Mouse (Mus musculus): ENCODE measurements around the gene Hsp90ab1.
A peak's percentile ranks its signal among the peaks of the same experiment; 100 is the strongest.

Gene Hsp90ab1

DNA sequence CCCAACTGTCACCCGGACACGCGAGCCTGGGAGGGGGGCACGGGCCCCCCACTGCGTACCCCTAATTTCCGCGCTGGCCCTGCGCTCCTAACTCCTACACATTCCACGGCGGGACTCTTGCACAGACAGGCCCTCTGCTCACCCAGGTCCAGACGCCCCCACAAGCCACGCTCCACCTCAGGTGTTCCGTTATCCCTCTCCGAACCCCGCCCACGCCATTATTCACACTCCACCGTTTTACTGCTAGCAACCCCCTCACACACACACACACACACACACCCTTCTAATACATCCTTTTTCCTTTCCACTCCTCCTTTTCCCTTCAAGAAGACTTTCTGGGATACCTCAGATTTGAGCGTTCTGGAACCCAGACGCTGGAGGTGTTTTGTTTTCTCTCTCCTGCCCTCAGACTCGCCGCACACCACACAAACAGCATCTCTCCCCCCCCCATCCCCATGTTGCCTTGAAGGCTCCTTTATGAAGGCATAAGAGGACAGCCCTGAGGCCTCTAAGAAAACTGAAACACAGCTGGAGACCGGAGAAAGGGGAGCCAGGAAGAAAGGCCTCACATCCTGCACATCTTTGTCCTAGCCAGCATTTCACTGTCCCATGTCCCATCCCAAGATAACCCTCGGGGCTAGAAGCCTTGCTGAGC lies 22.8 kb upstream of the Hsp90ab1 start:
- peak in 1 of 2 experiments; percentile 60 for DNase-seq

DNA sequence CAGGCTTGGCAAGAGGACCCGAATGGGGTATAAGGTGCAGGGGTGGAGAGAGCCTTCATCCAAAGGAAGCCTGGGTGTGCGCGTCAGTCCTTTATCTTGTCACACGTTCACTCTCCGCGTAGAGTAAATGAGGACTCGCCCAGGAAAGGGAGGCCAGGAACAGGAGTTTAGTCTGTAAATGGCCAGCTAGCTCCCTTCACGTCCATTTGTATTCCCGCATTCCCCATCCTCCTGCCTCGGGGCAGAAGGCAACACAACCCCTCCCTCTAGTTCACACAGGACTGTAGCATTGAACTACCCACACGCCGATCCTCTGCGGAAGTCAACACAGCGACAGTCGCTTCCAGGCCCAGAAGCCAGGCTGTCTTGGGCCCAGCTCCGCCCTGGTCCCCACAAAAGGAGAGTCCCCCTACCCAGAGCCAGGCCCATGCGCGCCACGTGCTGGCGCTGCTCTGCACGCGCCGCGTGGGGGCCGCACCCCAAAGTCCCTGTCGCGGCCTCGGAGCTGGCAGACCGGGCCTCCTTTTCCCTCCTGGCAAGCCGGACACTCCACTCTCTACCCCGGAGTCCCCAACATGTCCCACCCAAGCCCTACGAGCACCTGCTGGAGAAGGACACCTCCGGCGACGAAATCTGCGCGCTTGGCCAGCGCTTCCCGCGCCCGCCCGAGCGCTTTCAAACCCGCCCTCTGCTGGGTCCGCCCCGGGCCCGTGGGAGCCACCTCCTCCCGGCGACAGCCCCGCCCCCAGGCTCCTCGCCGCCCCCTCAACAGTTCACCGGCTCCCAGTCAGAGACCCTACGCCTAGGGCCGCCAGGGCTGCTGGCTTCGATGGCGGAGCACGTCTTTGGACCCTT lies 22.0 kb upstream of the Hsp90ab1 start:
- peak; percentile 88 to 92 for DNase-seq

DNA sequence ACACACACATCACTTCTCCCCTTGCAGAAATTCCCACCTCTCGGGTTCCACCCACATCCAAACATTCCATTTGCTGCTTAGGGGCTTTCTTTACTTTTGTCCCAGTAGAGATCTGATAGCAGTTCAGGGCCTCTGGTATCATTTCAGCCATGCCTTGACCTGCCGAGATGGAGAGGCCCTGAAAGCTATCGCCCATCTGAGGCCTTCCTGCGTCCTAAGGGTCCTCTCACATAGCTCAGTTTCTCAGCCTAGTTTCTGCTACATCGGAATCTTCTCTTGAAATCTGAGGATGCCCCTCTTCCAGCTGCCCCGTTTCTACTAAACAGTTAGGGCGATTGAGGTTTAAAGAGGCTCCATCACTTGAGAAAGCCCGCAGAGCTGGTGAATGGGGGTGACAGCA lies 21.1 kb upstream of the Hsp90ab1 start:
- DNase-seq, result no peak

DNA sequence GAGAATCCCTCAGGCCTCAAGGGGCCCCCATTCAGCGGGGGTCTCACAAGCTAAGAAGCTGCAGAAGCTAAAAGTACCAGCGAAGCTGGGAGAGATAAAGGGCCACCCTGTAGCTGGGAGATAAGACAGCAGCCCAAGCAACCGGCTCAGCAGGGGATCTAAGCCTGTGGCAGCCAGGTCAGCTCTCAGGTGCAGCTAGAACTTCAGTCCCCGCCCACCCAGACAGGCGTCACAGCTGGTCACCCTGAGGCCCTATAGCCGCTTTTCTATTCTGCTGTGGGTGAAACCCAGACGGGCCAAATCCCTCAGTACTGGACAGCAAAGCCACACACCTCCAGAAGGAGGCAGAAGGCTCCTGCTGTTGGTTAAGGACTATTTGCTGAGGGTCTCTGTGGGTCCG lies 20.4 kb upstream of the Hsp90ab1 start:
- peak; percentile 49 to 58 for DNase-seq

DNA sequence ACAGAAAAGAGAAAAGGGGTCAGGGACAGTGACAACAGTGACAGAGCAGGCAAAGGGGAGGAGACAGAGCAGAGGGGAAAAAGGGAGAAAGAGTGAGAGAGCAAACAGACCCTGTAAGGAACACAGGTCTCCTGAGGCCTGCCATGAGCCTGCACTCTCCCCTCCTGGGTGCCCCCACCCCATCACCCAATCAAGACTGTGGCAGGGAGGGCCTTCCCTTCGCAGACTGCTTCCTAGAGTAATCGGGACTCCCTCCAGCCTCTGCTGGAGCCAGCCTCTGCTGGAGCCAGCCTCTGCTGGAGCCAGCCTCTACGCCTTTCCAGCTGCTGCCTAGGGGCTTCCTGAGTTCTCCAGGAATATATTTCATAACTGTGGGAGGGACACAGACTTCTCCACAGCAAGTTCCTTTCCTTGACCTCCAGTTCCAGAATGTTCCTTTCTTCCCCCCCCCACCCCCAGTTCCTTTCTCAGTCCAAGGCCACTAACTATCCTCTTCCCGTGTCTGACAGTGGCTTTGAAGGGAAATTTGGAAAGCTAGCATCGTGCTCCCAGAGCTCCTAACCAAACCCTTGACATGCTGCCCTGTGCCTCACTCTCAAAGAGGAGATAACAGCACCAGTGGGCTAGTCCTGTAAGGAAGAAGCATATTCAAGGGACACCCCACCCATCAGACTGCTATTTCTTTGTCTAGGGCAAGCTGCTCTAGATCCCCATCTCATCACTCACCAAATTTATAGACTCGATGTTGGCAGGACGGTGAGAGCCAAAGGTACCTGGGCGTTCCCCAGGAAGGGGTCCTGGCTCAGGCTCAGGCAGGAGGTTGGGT lies 19.7 kb upstream of the Hsp90ab1 start:
- peak; percentile 55 to 65 for DNase-seq

DNA sequence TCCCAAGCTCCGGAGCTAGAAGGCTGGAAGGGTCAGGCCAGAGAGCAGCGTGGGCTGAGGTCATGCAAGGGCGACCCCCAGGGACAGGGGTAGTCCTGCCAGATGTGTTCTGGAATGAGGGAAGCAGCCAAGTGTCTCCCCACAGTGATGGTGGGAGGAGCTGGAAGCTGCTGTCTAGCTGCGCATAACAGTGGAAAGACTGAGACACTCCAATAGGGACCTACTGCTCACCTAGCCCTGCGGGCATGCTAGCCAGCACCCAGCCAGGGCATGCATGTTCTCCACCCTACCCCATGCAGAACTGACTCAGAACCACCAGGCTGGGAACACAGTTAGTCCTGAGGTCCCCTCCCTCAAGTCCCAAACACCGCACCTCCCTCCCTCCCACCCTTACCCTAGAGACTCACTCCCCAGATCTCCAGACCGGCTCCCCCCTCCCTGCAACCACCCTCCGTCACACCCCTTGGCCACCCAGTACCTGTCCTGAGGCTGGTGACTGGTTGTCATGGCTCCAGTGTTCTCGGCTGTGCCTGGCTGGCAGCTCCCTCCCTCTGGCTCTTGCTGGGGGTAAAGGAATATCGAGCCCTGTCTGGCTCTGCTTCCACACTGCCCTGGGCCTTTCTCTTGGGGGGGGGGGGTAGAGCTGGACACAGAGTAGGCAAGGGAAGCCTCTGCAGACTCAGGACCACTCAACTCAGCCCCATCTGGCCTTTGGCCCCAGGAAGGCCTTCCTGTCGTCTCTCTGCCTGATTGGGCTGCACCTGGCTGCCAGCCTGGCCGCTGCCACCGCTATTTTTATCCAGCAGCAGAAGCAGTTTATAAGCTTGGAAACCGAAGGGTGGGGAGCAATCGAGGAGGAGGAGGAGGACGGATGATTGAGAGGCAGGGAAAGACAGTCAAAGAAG lies 18.9 kb upstream of the Hsp90ab1 start:
- DNase-seq, result peak; percentile 52 to 62

DNA sequence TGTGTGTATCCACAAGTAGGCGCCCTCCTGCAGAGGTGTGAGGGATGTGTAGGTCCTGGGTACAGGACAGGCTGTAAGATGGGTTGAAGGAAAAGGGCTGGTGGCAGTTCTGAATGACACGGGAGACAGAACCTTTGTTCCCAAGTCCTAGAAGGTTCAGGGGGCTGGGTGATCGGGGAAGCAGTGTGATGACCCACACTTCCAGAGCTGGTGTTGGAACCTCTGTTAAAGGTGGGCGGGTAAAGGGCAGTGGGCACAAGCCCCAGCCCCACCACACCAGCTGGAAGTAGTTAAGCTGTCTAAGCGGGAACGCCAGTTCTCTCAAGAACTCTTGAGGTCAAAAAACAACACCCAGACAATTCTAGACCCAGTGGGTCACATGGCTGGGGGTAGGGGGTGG lies 17.3 kb upstream of the Hsp90ab1 start:
- no peak for DNase-seq

DNA sequence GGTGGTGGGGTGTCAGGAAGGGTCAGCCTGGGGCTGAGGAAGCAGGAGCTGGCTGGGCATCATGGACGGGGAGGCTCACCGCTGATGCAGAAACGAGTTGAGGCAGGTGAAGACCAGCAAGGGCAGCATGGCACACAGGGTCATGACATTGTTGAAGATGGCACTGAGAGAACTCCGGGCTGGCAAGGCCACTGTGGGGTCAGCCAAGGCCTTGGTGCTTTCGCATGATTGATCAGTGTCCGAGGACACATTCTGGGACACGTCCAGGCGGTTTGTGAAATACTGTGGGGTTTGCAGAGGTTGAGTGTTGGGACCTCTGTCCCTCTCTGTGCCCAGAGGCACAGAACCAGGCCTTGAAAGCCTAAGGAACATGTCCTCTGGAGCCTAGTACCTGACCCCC lies 16.8 kb upstream of the Hsp90ab1 start:
- no peak for DNase-seq

DNA sequence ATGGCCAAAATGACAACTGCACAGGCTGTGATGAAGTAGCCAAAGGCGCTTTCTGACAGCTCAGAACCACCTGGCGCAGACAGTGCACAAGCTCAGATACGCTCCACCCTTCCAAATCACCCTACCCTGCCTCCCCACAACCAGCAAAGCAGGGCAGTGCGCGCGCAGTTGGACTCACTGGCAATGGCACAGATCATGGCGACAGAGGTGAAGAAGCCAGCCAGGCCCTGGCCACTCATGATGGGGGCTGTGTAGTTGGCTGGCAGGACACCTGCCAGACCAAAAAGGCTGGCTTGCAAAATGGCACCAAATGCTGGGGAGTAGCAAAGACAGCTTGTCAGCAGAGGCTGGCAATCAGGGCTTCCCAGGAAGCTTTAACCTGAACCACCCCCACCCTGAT lies 16.2 kb upstream of the Hsp90ab1 start:
- no peak for DNase-seq

DNA sequence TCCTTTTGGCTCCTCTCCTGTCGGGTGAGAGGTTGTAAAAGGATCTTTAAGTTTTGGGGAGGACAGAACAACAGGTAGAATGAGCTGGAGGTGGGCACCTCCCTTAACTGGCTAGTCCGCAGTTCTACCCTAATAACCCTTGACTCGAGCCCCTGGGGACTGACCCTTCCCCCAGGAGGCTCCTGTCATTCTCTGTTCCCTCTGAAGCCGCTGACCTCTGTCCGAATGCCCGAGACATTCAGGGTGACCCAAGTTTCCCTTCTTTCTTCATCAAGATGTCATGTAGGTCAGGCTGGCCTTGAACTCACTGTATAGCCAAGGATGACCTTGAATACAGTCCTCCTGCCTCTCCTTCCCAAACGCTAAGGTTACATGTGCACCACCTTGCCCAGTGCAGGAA lies 15.3 kb upstream of the Hsp90ab1 start:
- no peak for DNase-seq

DNA sequence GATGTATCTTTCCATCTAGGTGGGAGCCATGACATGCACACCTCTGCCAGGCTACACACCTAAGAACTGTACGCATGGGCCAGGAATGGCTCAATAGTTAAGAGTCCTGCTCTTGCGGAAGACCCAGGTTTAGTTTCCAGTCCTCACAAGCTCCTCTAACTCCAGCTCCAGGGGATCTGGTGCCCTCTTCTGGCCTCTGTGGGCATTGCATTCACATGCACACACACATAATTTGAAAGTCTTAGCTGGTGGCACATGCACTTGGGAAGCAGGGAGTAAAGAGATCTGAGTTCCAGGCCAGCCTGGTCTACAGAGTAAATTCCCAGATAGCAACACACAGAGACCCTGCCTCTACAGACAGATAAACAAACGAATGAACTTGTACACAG lies 13.4 kb upstream of the Hsp90ab1 start:
- DNase-seq, result peak in 1 of 2 experiments; percentile 59

DNA sequence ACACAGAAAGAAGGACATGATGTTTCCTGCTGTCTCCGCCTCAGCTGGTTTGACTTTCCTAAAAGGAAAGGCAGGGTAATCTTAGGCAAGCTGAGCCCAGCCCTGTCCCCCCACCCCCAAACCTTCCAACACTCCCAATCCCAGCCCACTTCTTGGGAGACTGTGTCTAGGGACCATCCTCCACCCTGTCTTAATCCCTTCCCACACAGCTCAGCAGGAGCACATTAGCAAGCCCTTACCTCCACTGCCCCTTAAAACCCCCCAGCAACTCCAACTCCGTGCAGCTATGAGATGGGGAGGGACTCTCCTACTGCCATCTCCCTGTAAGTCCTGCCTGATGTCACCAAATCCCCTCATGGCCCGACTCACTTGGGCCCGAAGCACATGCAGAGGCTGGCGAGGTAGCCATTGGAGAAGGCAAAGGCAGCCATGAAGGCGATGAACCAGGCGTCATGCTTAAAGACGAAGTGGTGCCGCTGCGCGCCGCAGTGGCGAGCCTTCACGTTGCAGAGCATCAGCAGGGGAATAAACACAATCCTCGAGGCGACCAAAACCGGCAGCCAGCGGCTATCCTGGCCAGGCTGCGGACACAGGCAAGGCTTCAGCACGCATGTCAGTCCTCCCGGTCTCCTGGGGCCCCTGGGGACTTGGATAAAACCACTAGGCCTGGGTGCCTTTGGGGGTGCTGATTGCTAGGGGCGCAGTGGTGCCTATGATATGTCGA lies 12.8 kb upstream of the Hsp90ab1 start:
- no peak for DNase-seq

DNA sequence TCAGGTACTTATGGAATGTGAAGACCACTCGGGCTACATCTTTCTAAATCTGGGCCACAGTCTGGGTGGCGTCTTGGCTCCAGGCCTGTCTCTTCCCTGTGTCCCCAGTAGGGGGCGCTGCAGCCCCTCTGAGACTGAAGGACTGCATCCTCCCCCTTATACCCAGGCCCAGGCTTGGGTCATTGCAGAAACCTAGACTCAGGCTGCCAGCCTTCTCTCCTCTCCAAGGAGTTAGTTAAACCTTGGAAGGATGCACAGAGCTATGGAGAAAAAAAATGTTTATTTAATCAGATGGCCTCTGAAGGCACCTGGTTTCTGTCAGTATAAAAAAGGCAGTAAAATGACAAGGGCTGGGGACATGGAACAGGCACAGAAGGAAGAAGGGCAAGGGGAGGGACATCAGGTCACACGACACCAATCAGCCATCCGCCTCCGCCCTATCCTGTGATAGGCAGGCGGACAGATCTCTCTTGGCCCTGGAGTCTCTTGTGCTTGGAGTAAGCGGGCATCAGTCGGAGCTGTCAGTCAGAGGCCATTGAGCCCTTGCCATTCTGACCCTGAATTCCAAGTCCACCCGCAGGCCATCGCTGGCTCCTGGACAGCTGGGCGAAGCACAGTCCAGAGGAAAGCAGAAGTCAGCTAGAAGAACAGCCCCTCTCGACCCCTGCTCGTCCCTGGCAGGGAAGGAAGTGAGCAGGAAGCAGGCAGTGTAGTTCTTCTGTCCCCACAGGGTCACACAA lies 12.0 kb upstream of the Hsp90ab1 start:
- peak; percentile 87 to 91 for DNase-seq

DNA sequence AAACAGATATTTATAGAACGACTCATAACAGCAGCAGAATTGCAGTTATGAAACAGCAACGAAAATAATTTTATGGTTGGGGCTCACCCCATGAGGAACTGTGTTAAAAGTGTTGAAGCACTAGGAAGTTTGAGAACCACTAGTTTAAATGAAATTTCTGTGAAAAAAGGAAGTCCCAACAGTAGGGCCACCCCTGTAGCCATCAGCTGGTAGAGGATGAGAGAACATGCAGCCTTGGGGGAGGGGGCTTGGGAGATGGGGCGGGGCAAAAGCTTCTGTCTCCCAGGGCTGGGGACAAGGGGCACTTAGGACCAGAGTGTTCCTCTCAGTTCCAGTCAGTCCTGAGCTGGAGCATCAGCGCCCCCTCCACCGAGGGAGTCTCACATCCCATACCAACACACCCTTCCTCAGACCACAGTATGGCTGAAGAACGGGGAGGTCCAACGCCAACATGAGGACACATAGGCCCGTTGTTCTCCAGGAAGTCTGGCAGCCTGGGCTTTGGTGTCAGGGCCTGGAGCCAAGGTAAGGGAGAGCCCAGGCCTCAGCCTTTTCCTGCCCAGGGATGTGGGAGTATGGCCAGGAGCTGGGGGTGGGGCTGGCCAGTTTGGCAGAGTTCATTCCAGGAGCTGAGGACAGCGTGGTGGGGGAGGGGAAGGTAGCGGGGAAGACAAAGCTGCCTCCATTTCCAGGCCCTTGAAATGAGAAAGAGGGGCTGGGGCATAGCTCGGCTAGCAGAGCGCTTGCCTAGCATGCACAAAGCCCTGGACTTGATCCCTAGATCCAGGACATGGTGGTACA lies 11.2 kb upstream of the Hsp90ab1 start:
- DNase-seq, result peak; percentile 82 to 89

DNA sequence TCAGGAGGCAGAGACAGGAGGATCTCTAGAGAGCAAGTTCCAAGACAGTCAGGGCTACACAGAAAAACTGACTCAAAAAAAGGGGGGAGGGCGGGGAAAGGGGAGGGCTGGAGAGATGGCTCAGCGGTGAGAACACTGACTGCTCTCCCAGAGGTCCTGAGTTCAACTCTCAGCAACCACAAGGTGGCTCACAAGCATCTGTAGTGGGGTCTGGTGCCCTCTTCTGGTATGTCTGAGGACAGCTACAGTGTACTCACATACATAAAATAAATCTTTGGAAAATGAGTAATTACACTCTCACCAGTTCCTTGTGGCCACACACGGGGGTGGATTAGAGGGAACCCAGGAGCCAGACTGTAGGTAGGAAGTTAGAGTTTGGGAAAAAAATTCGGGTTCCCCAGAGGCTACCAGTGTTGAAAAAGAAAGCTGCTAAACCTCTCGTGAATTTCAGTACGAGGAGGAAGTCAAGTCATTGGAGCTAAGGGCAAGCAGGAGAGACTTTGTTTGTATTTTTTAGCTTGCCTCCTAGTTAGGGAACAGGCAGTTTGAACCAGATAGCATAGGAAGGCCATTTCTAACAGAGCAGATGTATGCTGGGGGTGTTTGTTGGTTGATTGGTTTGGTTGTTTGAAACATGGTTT lies 9.8 kb upstream of the Hsp90ab1 start:
- DNase-seq, result no peak

DNA sequence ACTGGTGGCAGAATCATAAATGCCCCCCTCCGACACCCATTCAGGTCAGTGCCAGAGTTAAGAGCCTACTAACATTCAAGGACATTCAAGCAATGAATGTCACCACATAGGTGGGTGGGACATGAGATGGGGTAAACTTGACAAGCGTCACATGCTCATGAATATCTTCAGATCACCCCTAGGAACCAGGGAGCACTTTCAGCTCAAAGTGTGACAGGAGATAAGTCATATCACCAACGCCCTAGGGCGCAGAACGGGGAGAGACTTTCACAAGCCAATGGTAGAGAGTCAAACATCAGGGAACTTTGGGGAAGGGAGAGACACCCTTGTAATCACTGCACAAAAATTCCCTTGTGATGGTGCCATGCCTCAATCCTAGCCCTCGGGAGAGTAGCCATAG lies 9.1 kb upstream of the Hsp90ab1 start:
- no peak for DNase-seq

DNA sequence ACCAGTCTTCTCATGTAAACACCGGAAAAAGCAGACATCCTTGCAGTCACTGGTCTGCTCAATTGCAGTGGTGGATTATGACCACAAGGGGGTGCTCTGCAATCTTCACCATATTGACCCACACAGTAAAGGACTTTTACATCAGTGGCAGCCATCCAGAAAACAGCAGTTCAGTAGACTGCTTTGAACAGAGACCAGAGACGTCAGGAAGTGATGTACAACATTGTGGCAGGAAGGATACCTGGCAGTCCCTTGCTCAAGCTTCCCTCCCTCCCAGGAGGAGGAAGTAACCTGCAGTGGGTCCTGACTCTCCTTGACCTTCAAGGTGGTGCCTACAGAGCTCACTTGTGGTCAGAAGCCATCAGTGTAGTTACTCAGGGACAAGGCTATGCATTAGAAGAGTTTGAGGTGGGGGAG lies 8.5 kb upstream of the Hsp90ab1 start:
- peak; percentile 81 to 87 for DNase-seq

DNA sequence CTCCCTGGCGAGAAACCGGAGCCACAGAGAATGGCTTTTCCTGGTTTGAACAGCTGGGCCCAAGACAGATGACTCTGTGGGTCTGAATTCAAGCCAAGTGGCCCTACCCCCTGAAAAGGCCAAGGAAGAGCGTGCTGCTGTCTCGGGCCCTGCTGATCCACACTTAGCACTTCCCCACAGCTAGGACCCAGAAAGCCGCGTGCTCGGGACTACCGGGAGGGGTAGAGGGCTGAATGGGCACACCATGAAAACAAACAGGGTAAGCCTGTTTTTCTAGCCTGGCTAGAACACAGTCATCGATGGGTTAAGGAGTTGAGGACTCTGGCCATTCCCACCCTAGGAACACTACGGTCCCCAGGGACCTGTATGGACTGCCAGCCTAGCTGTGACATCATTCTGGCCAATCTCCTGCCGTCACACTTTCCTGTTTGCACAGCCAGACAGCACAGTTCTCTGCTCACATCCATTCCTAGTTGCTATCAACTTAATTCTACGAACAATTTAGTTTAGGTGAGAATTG lies 7.9 kb upstream of the Hsp90ab1 start:
- DNase-seq, result peak in 1 of 2 experiments; percentile 58

DNA sequence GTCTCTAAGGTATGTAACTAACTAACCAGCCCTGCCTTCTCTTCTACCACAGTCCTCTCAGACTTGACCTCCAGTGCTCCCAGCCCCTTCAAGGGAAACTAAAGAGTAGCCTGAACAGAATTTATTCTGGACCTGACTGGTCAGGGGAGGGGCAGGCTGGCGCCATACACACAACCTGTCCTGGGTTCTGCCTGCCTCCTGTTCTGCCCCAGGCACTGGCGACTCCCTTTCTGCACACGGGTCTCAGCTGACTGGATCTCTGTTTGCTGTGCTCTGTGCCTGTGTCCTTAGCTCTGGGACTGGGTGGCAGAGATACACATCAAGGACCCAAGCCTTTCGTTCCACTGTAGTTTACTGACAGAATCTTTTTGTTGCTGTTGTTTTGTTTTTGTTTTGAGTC lies 6.5 kb upstream of the Hsp90ab1 start:
- peak in 1 of 2 experiments; percentile 50 for DNase-seq

Measured in kidney, postnatal 4 days (tissue).